Mouse (Mus musculus): ENCODE data around the gene Lmo7. TPM values are rescaled to one million over a fixed set of nuclear protein-coding genes. Genes with fewer than 3 reads are reported as not detected.

The Lmo7 gene
- total RNA-seq, 2 experiments from 2014 or later: 87.9 to 89.7 TPM

GRCm38 (mm10) chr14:101870171-101870902 is 140.6 kb downstream of the Lmo7 start:
- DNase-seq (ENCODE audit: low spot score in 2 of 2): peak; percentile 70 to 71

GRCm38 (mm10) chr14:101872846-101873245 is 143.1 kb downstream of the Lmo7 start:
- no peak for DNase-seq (ENCODE audit: low spot score in 2 of 2)

- no peak for DNase-seq (ENCODE audit: low spot score in 2 of 2)
Observed at GRCm38 (mm10) chr14:101878346-101879049, 148.7 kb downstream of the Lmo7 start.

GRCm38 (mm10) chr14:101879050-101879694 is 149.4 kb downstream of the Lmo7 start:
- no peak for DNase-seq (ENCODE audit: low spot score in 2 of 2)

- DNase-seq (ENCODE audit: low spot score in 2 of 2): no peak
Observed at GRCm38 (mm10) chr14:101882966-101883365, 153.2 kb downstream of the Lmo7 start.

- no peak for DNase-seq (ENCODE audit: low spot score in 2 of 2)
Observed at GRCm38 (mm10) chr14:101883787-101884186, 154.0 kb downstream of the Lmo7 start.

GRCm38 (mm10) chr14:101886320-101886719 is 156.6 kb downstream of the Lmo7 start:
- no peak for DNase-seq (ENCODE audit: low spot score in 2 of 2)

- no peak for DNase-seq (ENCODE audit: low spot score in 2 of 2)
Observed at GRCm38 (mm10) chr14:101891903-101892448, 162.2 kb downstream of the Lmo7 start.

- no peak for DNase-seq (ENCODE audit: low spot score in 2 of 2)
Observed at GRCm38 (mm10) chr14:101892496-101892895, 162.7 kb downstream of the Lmo7 start.

- DNase-seq (ENCODE audit: low spot score in 2 of 2): no peak
Observed at GRCm38 (mm10) chr14:101893215-101893614, 163.5 kb downstream of the Lmo7 start.

- no peak for DNase-seq (ENCODE audit: low spot score in 2 of 2)
Observed at GRCm38 (mm10) chr14:101898250-101898649, 168.5 kb downstream of the Lmo7 start.

GRCm38 (mm10) chr14:101901496-101901895 is 171.7 kb downstream of the Lmo7 start:
- DNase-seq (ENCODE audit: low spot score in 2 of 2): no peak

- no peak for DNase-seq (ENCODE audit: low spot score in 2 of 2)
Observed at GRCm38 (mm10) chr14:101901976-101902375, 172.2 kb downstream of the Lmo7 start.

- no peak for DNase-seq (ENCODE audit: low spot score in 2 of 2)
Observed at GRCm38 (mm10) chr14:101903722-101904121, 174.0 kb downstream of the Lmo7 start.

- DNase-seq (ENCODE audit: low spot score in 2 of 2): no peak
Observed at GRCm38 (mm10) chr14:101911983-101912382, 182.2 kb downstream of the Lmo7 start.

GRCm38 (mm10) chr14:101912392-101912791 is 182.6 kb downstream of the Lmo7 start:
- DNase-seq (ENCODE audit: low spot score in 2 of 2): no peak

- no peak for DNase-seq (ENCODE audit: low spot score in 2 of 2)
Observed at GRCm38 (mm10) chr14:101914321-101914720, 184.6 kb downstream of the Lmo7 start.

- no peak for DNase-seq (ENCODE audit: low spot score in 2 of 2)
Observed at GRCm38 (mm10) chr14:101915867-101916266, 186.1 kb downstream of the Lmo7 start.

- DNase-seq (ENCODE audit: low spot score in 2 of 2): no peak
Observed at GRCm38 (mm10) chr14:101918471-101918870, 188.7 kb downstream of the Lmo7 start.

GRCm38 (mm10) chr14:101927646-101928244 is 198.0 kb downstream of the Lmo7 start:
- no peak for DNase-seq (ENCODE audit: low spot score in 2 of 2)
